Mouse (Mus musculus): Measurements from ENCODE around the gene Twnk. TPM values are rescaled to one million over a fixed set of nuclear protein-coding genes. Genes with fewer than 3 reads are reported as not detected.

Twnk gene
- polyA plus RNA-seq, 1 experiment = 6.1 TPM

DNA sequence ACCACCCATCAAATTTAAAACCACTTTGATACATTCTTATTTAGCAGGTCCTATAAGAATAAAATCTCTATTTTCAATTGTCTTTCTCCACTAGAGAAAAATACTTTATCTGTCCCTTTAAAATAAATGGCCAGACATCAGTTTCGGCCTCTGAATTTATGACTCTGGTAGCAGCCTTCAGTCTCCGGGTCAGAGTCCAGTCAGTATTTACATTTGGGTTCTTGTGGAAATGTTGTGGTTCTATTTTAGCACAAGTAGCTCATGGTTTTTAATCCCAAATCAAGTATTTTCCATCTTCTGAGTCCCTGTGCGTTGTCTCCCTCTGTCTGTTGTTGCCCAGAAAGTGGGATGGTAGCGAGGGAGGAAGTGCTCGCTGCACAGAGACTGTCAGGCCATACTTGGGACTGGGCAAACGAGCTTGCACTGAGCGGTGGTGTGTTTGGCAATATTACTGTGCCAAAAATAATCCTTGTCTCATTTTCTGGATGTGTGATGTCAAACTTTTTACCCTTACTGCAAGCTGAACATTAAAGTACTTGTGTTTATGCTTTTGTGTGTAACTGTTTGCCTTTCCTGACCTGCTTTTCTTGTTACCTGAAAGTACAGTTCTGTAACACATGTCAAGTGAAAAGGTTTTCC lies 22.9 kb upstream of the Twnk start:
- 85% methylated on average over 7 of the region's 7 CpGs for WGBS
- TF ChIP-seq CTCF (IDR thresholded peaks at IDR 0.05; ENCODE audit: extremely low read depth, insufficient read depth, insufficient read length, insufficient replicate concordance) (no peak), POLR2A (IDR thresholded peaks at IDR 0.05; ENCODE audit: low read depth, low read length) (no peak)
- no peak overlapping the region for H3K4me3 ChIP-seq (ENCODE audit: extremely low read depth, insufficient read depth, insufficient read length)
- no peaks in the 10 kb centered on the region for H3K4me1 ChIP-seq (ENCODE audit: control insufficient read depth, insufficient read depth, insufficient read length)
- H3K27ac ChIP-seq (ENCODE audit: insufficient read depth, low read length) = no peak overlapping the region
- no peaks in the 10 kb centered on the region for H3K27me3 ChIP-seq (ENCODE audit: control insufficient read depth, insufficient read depth, low read length)
- DNase-seq (ENCODE audit: low read depth in 1 of 2, low spot score in 2 of 2) = no peak
- peaks cover 17% of the 10 kb centered on the region for H3K36me3 ChIP-seq (ENCODE audit: control insufficient read depth, insufficient read depth, low read length)

DNA sequence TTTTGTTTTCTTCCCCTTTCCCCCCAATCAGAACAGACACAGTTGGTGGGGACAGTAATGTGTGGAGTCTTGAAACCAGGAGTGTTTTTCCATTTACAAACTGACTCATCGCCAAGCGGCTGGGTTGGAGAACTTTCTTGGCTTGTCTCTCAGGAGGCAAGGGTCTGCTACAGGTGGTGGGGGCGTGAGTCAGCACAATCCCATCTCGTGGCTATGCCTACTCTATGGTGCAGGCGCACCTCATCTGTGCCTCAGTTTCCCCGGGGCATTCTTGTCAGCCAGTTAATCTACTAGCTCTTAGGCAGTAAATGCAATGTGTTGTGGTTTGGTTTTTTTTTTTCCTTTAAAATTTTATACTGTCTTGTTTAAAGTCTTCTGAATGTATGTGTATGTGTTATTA lies 22.1 kb upstream of the Twnk start:
- DNase-seq (ENCODE audit: low read depth in 1 of 2, low spot score in 2 of 2) = no peak
- Histone ChIP-seq H3K4me1 (ENCODE audit: control insufficient read depth, insufficient read depth, insufficient read length) (no peaks in the 10 kb centered on the region), H3K36me3 (ENCODE audit: control insufficient read depth, insufficient read depth, low read length) (peaks cover 12% of the 10 kb centered on the region), H3K27ac (ENCODE audit: insufficient read depth, low read length) (no peak overlapping the region), H3K4me3 (ENCODE audit: extremely low read depth, insufficient read depth, insufficient read length) (no peak overlapping the region), H3K27me3 (ENCODE audit: control insufficient read depth, insufficient read depth, low read length) (no peaks in the 10 kb centered on the region)
- TF ChIP-seq POLR2A (IDR thresholded peaks at IDR 0.05; ENCODE audit: low read depth, low read length) = no peak
- no peak for TF ChIP-seq CTCF (IDR thresholded peaks at IDR 0.05; ENCODE audit: extremely low read depth, insufficient read depth, insufficient read length, insufficient replicate concordance)
- WGBS = 95% methylated on average over 6 of the region's 6 CpGs

DNA sequence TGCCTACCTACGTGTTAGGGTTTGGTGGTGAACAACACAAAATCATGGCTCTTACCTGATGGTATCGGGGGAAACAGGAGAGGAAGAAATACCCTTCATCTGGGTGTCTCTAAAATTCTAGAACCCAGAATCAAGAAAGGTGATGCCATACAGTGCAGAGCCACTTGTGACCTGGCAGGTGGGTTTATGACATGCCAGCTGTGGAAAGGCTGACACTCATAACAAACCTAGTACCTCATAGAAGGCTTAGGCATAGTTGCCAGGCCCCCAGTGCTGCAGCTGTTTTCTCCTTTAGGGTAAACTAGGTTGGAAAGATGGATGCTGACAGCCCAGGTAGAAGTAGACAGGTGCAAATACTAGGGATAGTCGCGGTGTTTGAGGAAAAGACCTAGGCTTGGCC lies 21.0 kb upstream of the Twnk start:
- Histone ChIP-seq H3K27ac (ENCODE audit: insufficient read depth, low read length) (no peak overlapping the region), H3K4me3 (ENCODE audit: extremely low read depth, insufficient read depth, insufficient read length) (no peak overlapping the region), H3K36me3 (ENCODE audit: control insufficient read depth, insufficient read depth, low read length) (peaks cover 7% of the 10 kb centered on the region), H3K4me1 (ENCODE audit: control insufficient read depth, insufficient read depth, insufficient read length) (peaks cover 4% of the 10 kb centered on the region; the same call in 1 of the 2 replicates), H3K27me3 (ENCODE audit: control insufficient read depth, insufficient read depth, low read length) (peaks cover 6% of the 10 kb centered on the region)
- TF ChIP-seq POLR2A (IDR thresholded peaks at IDR 0.05; ENCODE audit: low read depth, low read length) = no peak
- TF ChIP-seq CTCF (IDR thresholded peaks at IDR 0.05; ENCODE audit: extremely low read depth, insufficient read depth, insufficient read length, insufficient replicate concordance) = no peak
- WGBS = 94% methylated on average over 4 of the region's 4 CpGs
- DNase-seq (ENCODE audit: low read depth in 1 of 2, low spot score in 2 of 2) = no peak

DNA sequence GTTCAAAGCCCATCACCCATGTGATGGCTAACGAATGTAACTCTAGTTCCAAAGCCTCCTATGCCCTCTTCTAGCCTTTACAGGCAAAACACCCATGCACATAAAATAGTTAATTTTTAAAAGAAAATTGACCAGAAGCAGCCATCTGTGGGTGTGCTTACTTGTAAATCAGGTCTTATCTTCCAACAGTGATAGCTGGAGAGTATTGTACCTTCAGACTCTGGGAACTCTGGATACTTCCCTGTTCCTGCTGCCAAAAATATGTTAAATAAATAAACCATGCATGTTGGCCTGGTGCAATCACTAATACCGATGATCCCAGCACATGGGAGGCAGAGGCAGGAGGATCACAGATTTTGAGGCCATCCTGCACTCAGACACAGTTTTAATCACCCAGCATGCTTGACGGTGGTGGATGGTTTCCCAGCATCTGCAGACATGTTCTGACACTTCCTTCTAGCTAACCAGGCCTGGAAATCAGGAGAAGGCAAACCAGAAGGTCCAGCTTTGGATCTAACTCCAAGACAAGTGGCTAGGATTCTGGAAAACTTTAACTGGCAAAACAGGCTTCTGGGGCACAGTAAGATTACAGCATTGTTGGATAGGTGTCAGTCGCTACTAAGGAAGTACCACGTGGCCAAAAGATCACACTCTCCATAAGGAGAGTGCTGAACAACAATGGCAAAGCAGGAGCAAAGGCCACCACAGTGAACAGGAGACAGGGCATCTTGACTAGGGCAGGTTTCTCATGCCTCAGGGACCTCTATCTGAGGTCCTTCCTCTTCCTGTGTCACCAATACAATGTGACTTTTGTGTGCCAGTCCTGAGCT lies 20.1 kb upstream of the Twnk start:
- no peak overlapping the region for H3K4me3 ChIP-seq (ENCODE audit: extremely low read depth, insufficient read depth, insufficient read length)
- no peak for DNase-seq (ENCODE audit: low read depth in 1 of 2, low spot score in 2 of 2)
- no peak overlapping the region for H3K27ac ChIP-seq (ENCODE audit: insufficient read depth, low read length)
- TF ChIP-seq POLR2A (IDR thresholded peaks at IDR 0.05; ENCODE audit: low read depth, low read length) = no peak
- no peak for TF ChIP-seq CTCF (IDR thresholded peaks at IDR 0.05; ENCODE audit: extremely low read depth, insufficient read depth, insufficient read length, insufficient replicate concordance)
- peaks cover 12% of the 10 kb centered on the region for H3K27me3 ChIP-seq (ENCODE audit: control insufficient read depth, insufficient read depth, low read length)
- peaks cover 7% of the 10 kb centered on the region for H3K36me3 ChIP-seq (ENCODE audit: control insufficient read depth, insufficient read depth, low read length)
- H3K4me1 ChIP-seq (ENCODE audit: control insufficient read depth, insufficient read depth, insufficient read length) = peaks cover 4% of the 10 kb centered on the region; the same call in 1 of the 2 replicates
- WGBS = 67% methylated on average over 5 of the region's 5 CpGs

DNA sequence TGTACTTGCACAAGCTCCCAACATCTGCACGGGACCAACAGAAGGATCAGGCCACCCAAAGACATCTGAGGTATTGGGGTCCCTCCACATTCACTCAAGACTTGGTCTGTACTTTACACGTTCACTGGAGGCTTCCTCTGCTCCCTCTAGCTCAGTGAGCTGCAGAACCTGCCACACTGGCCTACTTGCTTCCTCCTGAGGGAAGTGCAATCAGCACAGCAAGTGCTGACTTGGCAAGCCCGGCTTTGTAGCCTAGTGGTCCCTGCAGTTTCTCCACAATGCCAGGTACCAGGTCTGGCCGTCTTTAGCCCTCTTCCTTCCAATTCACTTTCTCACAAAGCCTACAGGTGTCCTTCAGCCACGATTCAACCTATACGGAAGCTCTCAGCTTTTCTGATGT lies 18.5 kb upstream of the Twnk start:
- Histone ChIP-seq H3K4me1 (ENCODE audit: control insufficient read depth, insufficient read depth, insufficient read length) (peaks cover 4% of the 10 kb centered on the region; the same call in 1 of the 2 replicates), H3K36me3 (ENCODE audit: control insufficient read depth, insufficient read depth, low read length) (peaks cover under 1% of the 10 kb centered on the region), H3K4me3 (ENCODE audit: extremely low read depth, insufficient read depth, insufficient read length) (no peak overlapping the region), H3K27ac (ENCODE audit: insufficient read depth, low read length) (no peak overlapping the region), H3K27me3 (ENCODE audit: control insufficient read depth, insufficient read depth, low read length) (peaks cover 12% of the 10 kb centered on the region)
- WGBS = 71% methylated on average over 6 of the region's 6 CpGs
- DNase-seq (ENCODE audit: low read depth in 1 of 2, low spot score in 2 of 2) = no peak
- TF ChIP-seq CTCF (IDR thresholded peaks at IDR 0.05; ENCODE audit: extremely low read depth, insufficient read depth, insufficient read length, insufficient replicate concordance) = no peak
- no peak for TF ChIP-seq POLR2A (IDR thresholded peaks at IDR 0.05; ENCODE audit: low read depth, low read length)

DNA sequence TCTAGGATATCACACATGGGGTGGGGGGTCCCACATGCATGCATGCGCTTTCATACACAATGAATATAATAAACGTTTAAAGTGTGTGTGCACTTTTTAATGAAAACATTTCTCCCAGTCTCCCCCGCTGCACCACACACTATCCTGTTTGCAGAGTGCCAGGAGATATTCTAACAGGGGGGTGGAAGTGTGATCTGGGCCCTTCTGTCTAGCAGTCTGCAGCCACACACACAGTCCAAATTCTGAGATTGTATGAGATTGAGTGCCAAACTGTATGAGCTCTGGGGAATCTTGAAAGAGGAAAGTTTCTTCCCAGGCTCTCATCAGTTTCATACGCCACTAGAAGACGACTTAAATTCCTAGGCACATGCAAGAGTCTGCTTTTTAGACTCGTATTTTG lies 17.6 kb upstream of the Twnk start:
- DNase-seq (ENCODE audit: low read depth in 1 of 2, low spot score in 2 of 2) = no peak
- no peaks in the 10 kb centered on the region; the same call in 1 of the 2 replicates for H3K36me3 ChIP-seq (ENCODE audit: control insufficient read depth, insufficient read depth, low read length)
- TF ChIP-seq CTCF (IDR thresholded peaks at IDR 0.05; ENCODE audit: extremely low read depth, insufficient read depth, insufficient read length, insufficient replicate concordance) (no peak), POLR2A (IDR thresholded peaks at IDR 0.05; ENCODE audit: low read depth, low read length) (no peak)
- 77% methylated on average over 6 of the region's 6 CpGs for WGBS
- H3K4me3 ChIP-seq (ENCODE audit: extremely low read depth, insufficient read depth, insufficient read length) = no peak overlapping the region
- H3K27me3 ChIP-seq (ENCODE audit: control insufficient read depth, insufficient read depth, low read length) = peaks cover 12% of the 10 kb centered on the region
- peaks cover 7% of the 10 kb centered on the region for H3K4me1 ChIP-seq (ENCODE audit: control insufficient read depth, insufficient read depth, insufficient read length)
- H3K27ac ChIP-seq (ENCODE audit: insufficient read depth, low read length) = no peak overlapping the region

Measured in spleen, adult 2 months (tissue).